Mouse (Mus musculus) lung, postnatal 0 days (tissue): ENCODE measurements around the gene Odf3b. TPM values are rescaled to one million over a fixed set of nuclear protein-coding genes. Genes with fewer than 3 reads are reported as not detected.

Source experiments
- ATAC-seq: fragments of 200-750 bp; cut with Nextera tagmentation; 2 replicates; pipeline ENCODE4 v1.8.0; 2017; ENCODE audit warnings: moderate library complexity
- DNase-seq: peaks from one replicate; pipeline ENCODE4 v3.0.0-alpha.2; 2016; ENCODE audit warnings: low spot score
- H3K27ac ChIP-seq: fragments of 300-500 bp; sonication (generic); 2 replicates; pipeline ENCODE4 v1.5.1; 2014; ENCODE audit warnings: antibody characterized with exemption, mild to moderate bottlenecking, low read length, mixed read lengths
- H3K27me3 ChIP-seq: fragments of 300-500 bp; sonication (generic); replicated peaks from 2 replicates; pipeline ENCODE4 v1.6.1; 2014; ENCODE audit warnings: low read length, mixed read lengths; ENCODE audit not compliant: insufficient read depth
- H3K36me3 ChIP-seq: fragments of 300-500 bp; sonication (generic); 2 replicates; pipeline ENCODE4 v1.6.1; 2014; ENCODE audit warnings: low read length, mixed read lengths; ENCODE audit not compliant: insufficient read depth
- H3K4me1 ChIP-seq: fragments of 300-500 bp; sonication (generic); 2 replicates; pipeline ENCODE4 v1.6.1; 2014; ENCODE audit warnings: antibody characterized with exemption, low read depth, low read length, mixed read lengths; ENCODE audit not compliant: insufficient read depth
- H3K4me2 ChIP-seq: fragments of 300-500 bp; sonication (generic); replicated peaks from 2 replicates; pipeline ENCODE4 v1.6.1; 2014; ENCODE audit warnings: low read depth, mild to moderate bottlenecking, low read length, moderate library complexity, mixed read lengths
- H3K4me3 ChIP-seq: fragments of 300-500 bp; sonication (generic); 2 replicates; pipeline ENCODE4 v1.5.1; 2014; ENCODE audit warnings: low read depth, low read length
- H3K9ac ChIP-seq: fragments of 300-500 bp; sonication (generic); replicated peaks from 2 replicates; pipeline ENCODE4 v1.6.1; 2014; ENCODE audit warnings: low read depth, mild to moderate bottlenecking
- H3K9me3 ChIP-seq: fragments of 300-500 bp; sonication (generic); 2 replicates; pipeline ENCODE4 v1.6.1; 2016; ENCODE audit warnings: low read length, mixed read lengths
- CTCF ChIP-seq: IDR thresholded peaks from 2 replicates; pipeline ENCODE4 v1.5.1; 2016; ENCODE audit warnings: antibody characterized with exemption, mild to moderate bottlenecking
- EP300 ChIP-seq: IDR thresholded peaks from 2 replicates; pipeline ENCODE4 v1.6.1; 2016; ENCODE audit warnings: antibody characterized with exemption, mild to moderate bottlenecking, control low read depth
- WGBS: fragments of 180-500 bp; shearing (Covaris S2); extraction: QIAGEN DNeasy Blood & Tissue Kit; methylation state at CpG from one replicate; pipeline ENCODE4 v1.1.7; 2014; 5-methylcytosine and 5-hydroxymethylcytosine counted together
- polyA plus RNA-seq: library from polyadenylated mRNA; unstranded; fragments of >200 nt; fragmentation: Nextera tagmentation; extraction: Ambion mirVana; gene quantifications from 2 replicates; pipeline ENCODE4 v1.2.1, GENCODE M21; 2015

The Odf3b gene
- polyA plus RNA-seq = 33.2 and 34.9 TPM in 2 replicates

GRCm38 (mm10) chr15:89378831-89379401, at the start of gene Odf3b:
Odf3b (minus strand) TSS chr15:89379282.
- H3K9me3 ChIP-seq = no peaks in the 10 kb centered on the region
- H3K4me3 ChIP-seq = peak within 1 kb of the TSS; percentile 34
- no peak within 1 kb of the TSS for H3K27ac ChIP-seq
- no peaks in the 10 kb centered on the region for H3K36me3 ChIP-seq
- no peak for TF ChIP-seq EP300
- no peak for TF ChIP-seq CTCF
- peak; percentile 26 for DNase-seq
- peak; percentile 63 for ATAC-seq
- H3K4me2 ChIP-seq = peak within 1 kb of the TSS; percentile 55
- peaks cover 34% of the 10 kb centered on the region for H3K27me3 ChIP-seq
- H3K4me1 ChIP-seq = peaks cover 2% of the 10 kb centered on the region
- under 1% methylated on average over 33 of the region's 33 CpGs for WGBS
- no peak within 1 kb of the TSS; the same call in 1 of the 2 replicates for H3K9ac ChIP-seq

GRCm38 (mm10) chr15:89428136-89428790, 49.2 kb upstream of the Odf3b start:
- WGBS = 85% methylated on average over 19 of the region's 19 CpGs
- peak overlapping the region; percentile 86; the same call in 1 of the 2 replicates for H3K4me3 ChIP-seq

GRCm38 (mm10) chr15:89426716-89427115, 47.6 kb upstream of the Odf3b start:
- Histone ChIP-seq H3K9me3 (no peaks in the 10 kb centered on the region), H3K9ac (no peak overlapping the region), H3K4me3 (no peak overlapping the region), H3K4me2 (no peak overlapping the region), H3K4me1 (peaks cover 6% of the 10 kb centered on the region; the same call in 1 of the 2 replicates), H3K27ac (no peak overlapping the region), H3K36me3 (0 out of 2 replicates have a peak, but pooled peaks cover 3% of the 10 kb centered on the region), H3K27me3 (no peaks in the 10 kb centered on the region)
- 88% methylated on average over 10 of the region's 10 CpGs for WGBS
- no peak for ATAC-seq
- no peak for TF ChIP-seq EP300
- no peak for TF ChIP-seq CTCF
- no peak for DNase-seq

More at GRCm38 (mm10) chr15:89428136-89428790, 49.2 kb upstream of the Odf3b start:
- H3K27me3 ChIP-seq = no peaks in the 10 kb centered on the region
- H3K36me3 ChIP-seq = 0 out of 2 replicates have a peak, but pooled peaks cover 3% of the 10 kb centered on the region
- no peak overlapping the region for H3K9ac ChIP-seq
- no peaks in the 10 kb centered on the region for H3K9me3 ChIP-seq
- peaks cover 6% of the 10 kb centered on the region; the same call in 1 of the 2 replicates for H3K4me1 ChIP-seq
- H3K4me2 ChIP-seq = peak overlapping the region; percentile 98
- DNase-seq (no peak), ATAC-seq (no peak)
- TF ChIP-seq EP300 (no peak), CTCF (no peak)
- no peak overlapping the region for H3K27ac ChIP-seq

- H3K36me3 ChIP-seq = 0 out of 2 replicates have a peak, but pooled peaks cover 3% of the 10 kb centered on the region
- 48% methylated on average over 6 of the region's 6 CpGs for WGBS
- peaks cover 6% of the 10 kb centered on the region; the same call in 1 of the 2 replicates for H3K4me1 ChIP-seq
- ATAC-seq = no peak
- H3K4me3 ChIP-seq = no peak within 1 kb of the TSS
- no peaks in the 10 kb centered on the region for H3K27me3 ChIP-seq
- DNase-seq = peak; percentile 7
- no peak within 1 kb of the TSS for H3K9ac ChIP-seq
- no peak within 1 kb of the TSS for H3K4me2 ChIP-seq
- H3K27ac ChIP-seq = no peak within 1 kb of the TSS
- TF ChIP-seq EP300 (no peak), CTCF (no peak)
- no peaks in the 10 kb centered on the region for H3K9me3 ChIP-seq
These were observed 46.6 kb upstream of the Odf3b start, which contains the start of gene Cpt1b for GRCm38 (mm10) chr15:89425711-89426121. Cpt1b (minus strand) TSS chr15:89425863.

GRCm38 (mm10) chr15:89424621-89425020, 45.5 kb upstream of the Odf3b start:
- Histone ChIP-seq H3K27ac (no peak overlapping the region), H3K4me2 (no peak overlapping the region), H3K9me3 (no peaks in the 10 kb centered on the region), H3K4me1 (peaks cover 6% of the 10 kb centered on the region; the same call in 1 of the 2 replicates), H3K9ac (no peak overlapping the region), H3K4me3 (no peak overlapping the region), H3K27me3 (no peaks in the 10 kb centered on the region), H3K36me3 (0 out of 2 replicates have a peak, but pooled peaks cover 3% of the 10 kb centered on the region)
- ATAC-seq = no peak
- no peak for TF ChIP-seq EP300
- no peak for TF ChIP-seq CTCF
- 88% methylated on average over 8 of the region's 8 CpGs for WGBS
- DNase-seq = no peak

- no peaks in the 10 kb centered on the region for H3K36me3 ChIP-seq
These were observed 42.9 kb upstream of the Odf3b start for GRCm38 (mm10) chr15:89421938-89422337.

More at GRCm38 (mm10) chr15:89421938-89422337, 42.9 kb upstream of the Odf3b start:
- Histone ChIP-seq H3K9ac (no peak overlapping the region), H3K27ac (no peak overlapping the region), H3K4me2 (no peak overlapping the region), H3K9me3 (no peaks in the 10 kb centered on the region), H3K4me3 (no peak overlapping the region), H3K4me1 (no peaks in the 10 kb centered on the region), H3K27me3 (no peaks in the 10 kb centered on the region)
- 91% methylated on average over 9 of the region's 9 CpGs for WGBS
- ATAC-seq (no peak), DNase-seq (no peak)
- TF ChIP-seq CTCF (no peak), EP300 (no peak)
